Mouse (Mus musculus) neural tube, embryonic 13.5 days (tissue): ENCODE results near the gene Fermt1. TPM values are rescaled to one million over a fixed set of nuclear protein-coding genes. Genes with fewer than 3 reads are reported as not detected.

ENCODE experiments used
- ATAC-seq: fragments of 200-750 bp; cut with Nextera tagmentation; 2 replicates; pipeline ENCODE4 v1.8.0; 2017; ENCODE audit warnings: low read depth, mild to moderate bottlenecking, moderate TSS enrichment, moderate library complexity
- H3K27ac ChIP-seq: fragments of 300-500 bp; sonication (generic); replicated peaks from 2 replicates; pipeline ENCODE4 v1.5.1; 2015; ENCODE audit warnings: moderate library complexity, mild to moderate bottlenecking, inconsistent platforms
- H3K27me3 ChIP-seq: fragments of 300-500 bp; sonication (generic); 2 replicates; pipeline ENCODE4 v1.6.1; 2015; ENCODE audit warnings: mild to moderate bottlenecking, inconsistent platforms
- H3K36me3 ChIP-seq: fragments of 300-500 bp; sonication (generic); 2 replicates; pipeline ENCODE4 v1.6.1; 2015; ENCODE audit warnings: mild to moderate bottlenecking, inconsistent platforms
- H3K4me1 ChIP-seq: fragments of 300-500 bp; sonication (generic); replicated peaks from 2 replicates; pipeline ENCODE4 v1.6.1; 2015; ENCODE audit warnings: inconsistent platforms
- H3K4me2 ChIP-seq: fragments of 300-500 bp; sonication (generic); 2 replicates; pipeline ENCODE4 v1.6.1; 2015; ENCODE audit warnings: inconsistent platforms, mild to moderate bottlenecking, moderate library complexity
- H3K4me3 ChIP-seq: fragments of 300-500 bp; sonication (generic); 2 replicates; pipeline ENCODE4 v1.5.1; 2015; ENCODE audit warnings: mild to moderate bottlenecking, inconsistent platforms
- H3K9ac ChIP-seq: fragments of 300-500 bp; sonication (generic); 2 replicates; pipeline ENCODE4 v1.6.1; 2015; ENCODE audit warnings: moderate library complexity, mild to moderate bottlenecking, inconsistent platforms
- H3K9me3 ChIP-seq: fragments of 300-500 bp; sonication (generic); 2 replicates; pipeline ENCODE4 v1.6.1; 2016; ENCODE audit warnings: inconsistent platforms
- WGBS: fragments of 180-500 bp; shearing (Covaris S2); methylation state at CpG from one replicate; pipeline ENCODE4 v1.1.7; 2015; 5-methylcytosine and 5-hydroxymethylcytosine counted together
- polyA plus RNA-seq: library from polyadenylated mRNA; unstranded; fragments of >200 nt; fragmentation: Nextera tagmentation; extraction: Ambion mirVana; gene quantifications from 2 replicates; pipeline ENCODE4 v1.2.1, GENCODE M21; 2015

Fermt1 gene
- polyA plus RNA-seq, 1 experiment from 2014 or later, result not detected

GRCm38 (mm10) chr2:132904961-132905360, 40.7 kb downstream of the Fermt1 start:
- Histone ChIP-seq H3K36me3 (no peaks in the 10 kb centered on the region), H3K9ac (no peak overlapping the region), H3K9me3 (no peaks in the 10 kb centered on the region), H3K27ac (no peak overlapping the region), H3K4me1 (0 out of 2 replicates have a peak, but pooled peaks cover 4% of the 10 kb centered on the region), H3K27me3 (no peaks in the 10 kb centered on the region), H3K4me3 (no peak overlapping the region), H3K4me2 (no peak overlapping the region)
- no peak for ATAC-seq
- WGBS, result 74% methylated on average over 2 of the region's 2 CpGs

GRCm38 (mm10) chr2:132903498-132903897, 42.2 kb downstream of the Fermt1 start:
- WGBS, result 39% methylated on average over 3 of the region's 3 CpGs

GRCm38 (mm10) chr2:132902056-132902455, 43.6 kb downstream of the Fermt1 start:
- ATAC-seq, result peak; percentile 43; the same call in 1 of the 2 replicates
- no peak overlapping the region for H3K4me3 ChIP-seq
- H3K27ac ChIP-seq, result no peak overlapping the region
- no peak overlapping the region for H3K4me2 ChIP-seq
- no peaks in the 10 kb centered on the region for H3K36me3 ChIP-seq
- no peaks in the 10 kb centered on the region for H3K27me3 ChIP-seq
- H3K9ac ChIP-seq, result no peak overlapping the region
- WGBS, result 53% methylated on average over 3 of the region's 4 CpGs
- H3K9me3 ChIP-seq, result no peaks in the 10 kb centered on the region
- 0 out of 2 replicates have a peak, but pooled peaks cover 4% of the 10 kb centered on the region for H3K4me1 ChIP-seq

More at GRCm38 (mm10) chr2:132903498-132903897, 42.2 kb downstream of the Fermt1 start:
- ATAC-seq, result peak; percentile 40; the same call in 1 of the 2 replicates
- Histone ChIP-seq H3K9me3 (no peaks in the 10 kb centered on the region), H3K4me3 (no peak overlapping the region), H3K27me3 (no peaks in the 10 kb centered on the region), H3K4me2 (no peak overlapping the region), H3K36me3 (no peaks in the 10 kb centered on the region), H3K27ac (no peak overlapping the region), H3K9ac (no peak overlapping the region), H3K4me1 (0 out of 2 replicates have a peak, but pooled peaks cover 4% of the 10 kb centered on the region)

- ATAC-seq, result no peak
- H3K9me3 ChIP-seq, result no peaks in the 10 kb centered on the region
- H3K9ac ChIP-seq, result no peak overlapping the region
Measured at GRCm38 (mm10) chr2:132901636-132902035, 44.1 kb downstream of the Fermt1 start.

GRCm38 (mm10) chr2:132900596-132900995, 45.1 kb downstream of the Fermt1 start:
- WGBS, result 83% methylated on average over 1 of the region's 1 CpGs
- no peak for ATAC-seq

More at GRCm38 (mm10) chr2:132901636-132902035, 44.1 kb downstream of the Fermt1 start:
- H3K4me3 ChIP-seq, result no peak overlapping the region
- 0 out of 2 replicates have a peak, but pooled peaks cover 4% of the 10 kb centered on the region for H3K4me1 ChIP-seq
- no peaks in the 10 kb centered on the region for H3K27me3 ChIP-seq
- no peak overlapping the region for H3K27ac ChIP-seq
- WGBS, result 82% methylated on average over 4 of the region's 4 CpGs
- no peak overlapping the region for H3K4me2 ChIP-seq
- H3K36me3 ChIP-seq, result no peaks in the 10 kb centered on the region

GRCm38 (mm10) chr2:132898211-132898610, 47.5 kb downstream of the Fermt1 start:
- ATAC-seq, result no peak
- Histone ChIP-seq H3K4me3 (no peak overlapping the region), H3K9ac (no peak overlapping the region), H3K4me1 (0 out of 2 replicates have a peak, but pooled peaks cover 4% of the 10 kb centered on the region), H3K4me2 (no peak overlapping the region), H3K36me3 (no peaks in the 10 kb centered on the region), H3K9me3 (no peaks in the 10 kb centered on the region), H3K27ac (no peak overlapping the region), H3K27me3 (no peaks in the 10 kb centered on the region)
- 78% methylated on average over 1 of the region's 1 CpGs for WGBS

More at GRCm38 (mm10) chr2:132900596-132900995, 45.1 kb downstream of the Fermt1 start:
- Histone ChIP-seq H3K4me3 (no peak overlapping the region), H3K27ac (no peak overlapping the region), H3K36me3 (no peaks in the 10 kb centered on the region), H3K9me3 (no peaks in the 10 kb centered on the region), H3K4me2 (no peak overlapping the region), H3K9ac (no peak overlapping the region), H3K27me3 (no peaks in the 10 kb centered on the region), H3K4me1 (0 out of 2 replicates have a peak, but pooled peaks cover 4% of the 10 kb centered on the region)

- 90% methylated on average over 5 of the region's 5 CpGs for WGBS
- Histone ChIP-seq H3K4me3 (no peak overlapping the region), H3K27ac (no peak overlapping the region), H3K9ac (no peak overlapping the region), H3K27me3 (no peaks in the 10 kb centered on the region), H3K4me2 (no peak overlapping the region), H3K9me3 (no peaks in the 10 kb centered on the region), H3K4me1 (no peaks in the 10 kb centered on the region), H3K36me3 (no peaks in the 10 kb centered on the region)
- ATAC-seq, result no peak
Measured at GRCm38 (mm10) chr2:132893826-132894225, 51.9 kb downstream of the Fermt1 start.

GRCm38 (mm10) chr2:132885312-132885711, 60.4 kb downstream of the Fermt1 start:
- no peak for ATAC-seq
- Histone ChIP-seq H3K4me2 (no peak overlapping the region), H3K9ac (no peak overlapping the region), H3K4me1 (0 out of 2 replicates have a peak, but pooled peaks cover 10% of the 10 kb centered on the region), H3K36me3 (no peaks in the 10 kb centered on the region), H3K4me3 (no peak overlapping the region), H3K27me3 (peaks cover 19% of the 10 kb centered on the region), H3K9me3 (no peaks in the 10 kb centered on the region), H3K27ac (no peak overlapping the region)
- WGBS, result 96% methylated on average over 7 of the region's 7 CpGs

GRCm38 (mm10) chr2:132884303-132884967, 61.3 kb downstream of the Fermt1 start:
- no peak overlapping the region for H3K4me3 ChIP-seq
- H3K27ac ChIP-seq, result no peak overlapping the region
- H3K9me3 ChIP-seq, result no peaks in the 10 kb centered on the region
- no peak for ATAC-seq
- H3K9ac ChIP-seq, result no peak overlapping the region
- peaks cover 27% of the 10 kb centered on the region for H3K27me3 ChIP-seq
- WGBS, result 81% methylated on average over 8 of the region's 8 CpGs
- peaks cover 17% of the 10 kb centered on the region for H3K4me1 ChIP-seq
- no peaks in the 10 kb centered on the region for H3K36me3 ChIP-seq
- H3K4me2 ChIP-seq, result no peak overlapping the region

GRCm38 (mm10) chr2:132880844-132881645, 64.7 kb downstream of the Fermt1 start, which contains the start of gene Lrrn4:
Gene Lrrn4, minus strand, starts transcription at chr2:132880891.
- WGBS, result 7% methylated on average over 12 of the region's 12 CpGs
- ATAC-seq, result no peak

GRCm38 (mm10) chr2:132879261-132880044, 66.3 kb downstream of the Fermt1 start:
- H3K9me3 ChIP-seq, result no peaks in the 10 kb centered on the region
- 1% methylated on average over 57 of the region's 58 CpGs for WGBS
- H3K4me1 ChIP-seq, result peaks cover 25% of the 10 kb centered on the region
- peak overlapping the region; percentile 70 for H3K9ac ChIP-seq
- no peaks in the 10 kb centered on the region for H3K36me3 ChIP-seq
- H3K27me3 ChIP-seq, result peaks cover 54% of the 10 kb centered on the region
- ATAC-seq, result peak; percentile 87
- no peak overlapping the region for H3K27ac ChIP-seq
- peak overlapping the region; percentile 60 for H3K4me3 ChIP-seq
- H3K4me2 ChIP-seq, result peak overlapping the region; percentile 96

More at GRCm38 (mm10) chr2:132880844-132881645, 64.7 kb downstream of the Fermt1 start, which contains the start of gene Lrrn4:
- H3K9me3 ChIP-seq, result no peaks in the 10 kb centered on the region
- H3K9ac ChIP-seq, result peak within 1 kb of the TSS; percentile 70
- H3K4me2 ChIP-seq, result peak within 1 kb of the TSS; percentile 96
- peaks cover 54% of the 10 kb centered on the region for H3K27me3 ChIP-seq
- peak within 1 kb of the TSS; percentile 60 for H3K4me3 ChIP-seq
- H3K27ac ChIP-seq, result no peak within 1 kb of the TSS
- H3K4me1 ChIP-seq, result peaks cover 25% of the 10 kb centered on the region
- no peaks in the 10 kb centered on the region for H3K36me3 ChIP-seq
